Mouse (Mus musculus): ENCODE measurements at regions not wholly inside any gene's neighbourhood (a gene's known extent, or its start where the extent isn't known, plus 50 kb on each side); places are given as distances from the start of the nearest gene placed in this dataset.
A peak's percentile ranks its signal among the peaks of the same experiment; 100 is the strongest.

- no peak for ATAC-seq (replicated peaks; ENCODE audit: insufficient number of reproducible peaks, insufficient read depth, low FRiP score, low read depth)
- peak overlapping the region; percentile 99 for H3K27ac ChIP-seq
- H3K4me3 ChIP-seq, result no peak overlapping the region
- H3K36me3 ChIP-seq, result no peaks in the 10 kb centered on the region
- no peaks in the 10 kb centered on the region for H3K27me3 ChIP-seq
- 57% methylated on average over 7 of the region's 7 CpGs for WGBS
- H3K4me2 ChIP-seq, result no peak overlapping the region
- no peak overlapping the region for H3K9ac ChIP-seq
- no peaks in the 10 kb centered on the region for H3K9me3 ChIP-seq (replicated peaks)
- peaks cover 27% of the 10 kb centered on the region for H3K4me1 ChIP-seq (replicated peaks)
These were observed 141.1 kb upstream of the Irf2bp2 start for GRCm38 (mm10) chr8:126734743-126735487.

GRCm38 (mm10) chr8:126733779-126734178 lies 140.0 kb upstream of the Irf2bp2 start:
- Histone ChIP-seq H3K9ac (no peak overlapping the region), H3K4me1 (replicated peaks) (peaks cover 27% of the 10 kb centered on the region), H3K9me3 (replicated peaks) (no peaks in the 10 kb centered on the region), H3K27ac (no peak overlapping the region), H3K36me3 (no peaks in the 10 kb centered on the region), H3K4me2 (no peak overlapping the region), H3K27me3 (no peaks in the 10 kb centered on the region), H3K4me3 (no peak overlapping the region)
- ATAC-seq (replicated peaks; ENCODE audit: insufficient number of reproducible peaks, insufficient read depth, low FRiP score, low read depth), result no peak
- 85% methylated on average over 6 of the region's 6 CpGs for WGBS

- Histone ChIP-seq H3K27me3 (no peaks in the 10 kb centered on the region), H3K4me3 (no peak overlapping the region), H3K9ac (no peak overlapping the region), H3K27ac (no peak overlapping the region), H3K4me1 (replicated peaks) (peaks cover 27% of the 10 kb centered on the region), H3K9me3 (replicated peaks) (no peaks in the 10 kb centered on the region), H3K4me2 (no peak overlapping the region), H3K36me3 (no peaks in the 10 kb centered on the region)
- no peak for ATAC-seq (replicated peaks; ENCODE audit: insufficient number of reproducible peaks, insufficient read depth, low FRiP score, low read depth)
- WGBS, result 79% methylated on average over 7 of the region's 7 CpGs
These were observed 139.5 kb upstream of the Irf2bp2 start for GRCm38 (mm10) chr8:126733307-126733706.

GRCm38 (mm10) chr8:126730017-126730631 lies 136.3 kb upstream of the Irf2bp2 start:
- no peak for ATAC-seq (replicated peaks; ENCODE audit: insufficient number of reproducible peaks, insufficient read depth, low FRiP score, low read depth)
- H3K9ac ChIP-seq, result no peak overlapping the region
- no peaks in the 10 kb centered on the region for H3K9me3 ChIP-seq (replicated peaks)
- H3K27ac ChIP-seq, result no peak overlapping the region
- H3K4me1 ChIP-seq (replicated peaks), result peaks cover 9% of the 10 kb centered on the region
- no peak overlapping the region for H3K4me3 ChIP-seq
- 80% methylated on average over 3 of the region's 3 CpGs for WGBS
- no peaks in the 10 kb centered on the region for H3K27me3 ChIP-seq
- H3K36me3 ChIP-seq, result no peaks in the 10 kb centered on the region
- no peak overlapping the region for H3K4me2 ChIP-seq

GRCm38 (mm10) chr8:126728987-126729632 lies 135.3 kb upstream of the Irf2bp2 start:
- Histone ChIP-seq H3K4me2 (no peak overlapping the region), H3K27me3 (no peaks in the 10 kb centered on the region), H3K9me3 (replicated peaks) (no peaks in the 10 kb centered on the region), H3K36me3 (no peaks in the 10 kb centered on the region), H3K9ac (no peak overlapping the region), H3K4me3 (no peak overlapping the region), H3K27ac (no peak overlapping the region), H3K4me1 (replicated peaks) (0 out of 2 replicates have a peak, but pooled peaks cover 2% of the 10 kb centered on the region)
- WGBS, result 80% methylated on average over 12 of the region's 12 CpGs
- no peak for ATAC-seq (replicated peaks; ENCODE audit: insufficient number of reproducible peaks, insufficient read depth, low FRiP score, low read depth)

- H3K4me1 ChIP-seq (replicated peaks), result no peaks in the 10 kb centered on the region
- 94% methylated on average over 5 of the region's 5 CpGs for WGBS
- no peak for ATAC-seq (replicated peaks; ENCODE audit: insufficient number of reproducible peaks, insufficient read depth, low FRiP score, low read depth)
- H3K4me3 ChIP-seq, result no peak overlapping the region
- no peaks in the 10 kb centered on the region for H3K9me3 ChIP-seq (replicated peaks)
- no peaks in the 10 kb centered on the region for H3K36me3 ChIP-seq
- H3K27ac ChIP-seq, result no peak overlapping the region
- no peak overlapping the region for H3K9ac ChIP-seq
- no peaks in the 10 kb centered on the region for H3K27me3 ChIP-seq
- no peak overlapping the region for H3K4me2 ChIP-seq
These were observed 134.3 kb upstream of the Irf2bp2 start for GRCm38 (mm10) chr8:126728135-126728534.

GRCm38 (mm10) chr8:126727068-126727467 lies 133.3 kb upstream of the Irf2bp2 start:
- no peaks in the 10 kb centered on the region for H3K27me3 ChIP-seq
- no peak overlapping the region for H3K4me2 ChIP-seq
- H3K4me3 ChIP-seq, result no peak overlapping the region
- H3K4me1 ChIP-seq (replicated peaks), result no peaks in the 10 kb centered on the region
- H3K9me3 ChIP-seq (replicated peaks), result no peaks in the 10 kb centered on the region
- ATAC-seq (replicated peaks; ENCODE audit: insufficient number of reproducible peaks, insufficient read depth, low FRiP score, low read depth), result no peak
- H3K27ac ChIP-seq, result no peak overlapping the region
- WGBS, result 86% methylated on average over 2 of the region's 2 CpGs
- H3K36me3 ChIP-seq, result no peaks in the 10 kb centered on the region
- H3K9ac ChIP-seq, result no peak overlapping the region

- no peak for ATAC-seq (replicated peaks; ENCODE audit: insufficient number of reproducible peaks, insufficient read depth, low FRiP score, low read depth)
- 76% methylated on average over 9 of the region's 9 CpGs for WGBS
- Histone ChIP-seq H3K4me1 (replicated peaks) (peaks cover 11% of the 10 kb centered on the region), H3K4me3 (no peak overlapping the region), H3K27me3 (no peaks in the 10 kb centered on the region), H3K36me3 (no peaks in the 10 kb centered on the region), H3K9me3 (replicated peaks) (no peaks in the 10 kb centered on the region), H3K27ac (no peak overlapping the region), H3K4me2 (no peak overlapping the region), H3K9ac (no peak overlapping the region)
These were observed 129.7 kb upstream of the Irf2bp2 start for GRCm38 (mm10) chr8:126723259-126724122.

- H3K36me3 ChIP-seq, result no peaks in the 10 kb centered on the region
- H3K4me1 ChIP-seq (replicated peaks), result peaks cover 11% of the 10 kb centered on the region
- H3K4me3 ChIP-seq, result no peak overlapping the region
- no peaks in the 10 kb centered on the region for H3K27me3 ChIP-seq
- no peak overlapping the region for H3K4me2 ChIP-seq
- ATAC-seq (replicated peaks; ENCODE audit: insufficient number of reproducible peaks, insufficient read depth, low FRiP score, low read depth), result no peak
- no peaks in the 10 kb centered on the region for H3K9me3 ChIP-seq (replicated peaks)
- H3K27ac ChIP-seq, result no peak overlapping the region
- H3K9ac ChIP-seq, result no peak overlapping the region
- WGBS, result 62% methylated on average over 10 of the region's 10 CpGs
These were observed 127.8 kb upstream of the Irf2bp2 start for GRCm38 (mm10) chr8:126721621-126722020.

- H3K27ac ChIP-seq, result 0 out of 2 replicates have a peak overlapping the region, but pooled peaks have one; percentile 10
- no peaks in the 10 kb centered on the region for H3K27me3 ChIP-seq
- H3K4me2 ChIP-seq, result no peak overlapping the region
- no peaks in the 10 kb centered on the region for H3K36me3 ChIP-seq
- WGBS, result 88% methylated on average over 4 of the region's 4 CpGs
- H3K9me3 ChIP-seq (replicated peaks), result no peaks in the 10 kb centered on the region
- peaks cover 11% of the 10 kb centered on the region for H3K4me1 ChIP-seq (replicated peaks)
- H3K9ac ChIP-seq, result no peak overlapping the region
- no peak for ATAC-seq (replicated peaks; ENCODE audit: insufficient number of reproducible peaks, insufficient read depth, low FRiP score, low read depth)
- H3K4me3 ChIP-seq, result no peak overlapping the region
These were observed 126.8 kb upstream of the Irf2bp2 start for GRCm38 (mm10) chr8:126720473-126721145.

All from heart, embryonic 15.5 days (tissue).